Mouse (Mus musculus): ENCODE data around the gene Taf6l. TPM values are rescaled to one million over a fixed set of nuclear protein-coding genes. Genes with fewer than 3 reads are reported as not detected.

Gene Taf6l
- total and polyA plus RNA-seq, 3 experiments, result 20.4 to 25.7 (median 25.5) TPM

DNA sequence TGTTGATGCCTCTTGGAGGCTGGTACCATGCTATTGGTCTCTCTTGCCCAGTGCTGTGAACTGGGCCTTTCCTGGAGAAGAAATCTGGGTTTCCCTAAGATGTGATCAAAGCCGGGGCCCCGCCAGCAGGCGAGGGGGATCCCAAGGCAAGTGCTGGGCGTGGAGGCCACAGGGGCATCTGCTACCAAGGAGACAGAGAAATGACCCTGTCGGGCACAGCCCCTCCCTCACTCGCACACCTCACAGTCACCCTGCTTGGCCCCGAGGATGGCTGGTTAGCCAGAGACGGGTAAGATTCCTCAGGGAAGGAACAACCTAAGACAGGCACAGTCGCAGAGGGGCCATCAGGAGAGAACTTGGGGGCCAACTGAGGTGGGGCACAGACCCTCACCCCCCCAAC, 20.7 kb downstream of the Taf6l start:
- in situ Hi-C loops (cut with MboI; ENCODE audit: low pct_ligation_motif_present, low pct_unique_long_range_greater_than_20kb, low sequenced_read_pairs), result no loop called here

DNA sequence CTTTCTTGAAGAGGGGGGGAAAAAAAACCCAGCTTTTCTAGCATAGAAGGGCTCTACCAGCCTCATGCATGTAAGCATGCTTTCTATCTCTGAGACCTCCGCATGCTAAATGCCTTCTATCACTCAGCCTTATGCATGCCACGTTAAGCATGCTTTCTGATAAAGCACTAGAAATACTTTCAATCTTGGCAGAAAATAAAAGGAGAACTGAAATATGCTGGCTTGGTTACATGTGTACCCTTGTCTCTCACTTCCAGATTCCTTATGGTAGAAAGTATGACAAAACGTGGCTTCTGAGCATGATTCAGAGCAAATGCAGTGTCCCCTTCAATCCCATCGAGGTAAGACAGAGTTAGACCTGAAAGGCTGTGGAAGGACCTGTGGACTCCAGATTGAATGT, 22.9 kb downstream of the Taf6l start:
- Histone ChIP-seq H3K27ac (ENCODE audit: insufficient read depth, low read depth) (no peak overlapping the region), H3K4me2 (ENCODE audit: insufficient read depth, low read depth, poor library complexity, severe bottlenecking) (no peak overlapping the region), H3K27me3 (replicated peaks) (no peaks in the 10 kb centered on the region), H3K79me2 (replicated peaks; ENCODE audit: control insufficient read depth, extremely low read depth, insufficient read depth, poor library complexity, severe bottlenecking) (peaks cover 48% of the 10 kb centered on the region), H3K4me3 (replicated peaks in 1 of 3; ENCODE audit: low read depth in 2 of 3, low read length in 2 of 3, poor library complexity in 1 of 3) (no peak overlapping the region), H3K4me1 (ENCODE audit: control insufficient read depth in 1 of 2, insufficient read depth in 2 of 2) (peaks cover 4 to 32% of the 10 kb centered on the region in 2 experiments; a peak in 3 of 4 replicates), H3K36me3 (replicated peaks in 1 of 2; ENCODE audit: control insufficient read depth in 1 of 2, insufficient read depth in 1 of 2, low read length in 1 of 2) (peaks cover 64 to 70% of the 10 kb centered on the region in 2 experiments), H3K9ac (ENCODE audit: insufficient read depth, low read depth) (no peak overlapping the region), H3K9me3 (replicated peaks; ENCODE audit: low read length) (peaks cover 11% of the 10 kb centered on the region)
- dilution Hi-C loops (cut with MboI; ENCODE audit: extremely low pct_ligation_motif_present, extremely low pct_unique_long_range_greater_than_20kb, low sequenced_read_pairs) (no loop called here), in situ Hi-C loops (cut with MboI; ENCODE audit: low pct_ligation_motif_present, low pct_unique_long_range_greater_than_20kb, low sequenced_read_pairs) (no loop called here)
- DNase-seq (ENCODE audit: extremely low read depth), result no peak
- no peak for TF ChIP-seq USF1 (IDR thresholded peaks at IDR 0.05; ENCODE audit: low read depth, low read length)
- peak; percentile 73 for TF ChIP-seq MYC (IDR thresholded peaks at IDR 0.05; ENCODE audit: low read depth, low read length)
- no peak for TF ChIP-seq PAX5 (IDR thresholded peaks at IDR 0.05; ENCODE audit: low read length)
- no peak for TF ChIP-seq ELF1 (IDR thresholded peaks at IDR 0.05; ENCODE audit: low read depth, low read length)
- TF ChIP-seq MAFK (IDR thresholded peaks at IDR 0.05; ENCODE audit: insufficient replicate concordance, low read length), result no peak
- TF ChIP-seq TCF12 (IDR thresholded peaks at IDR 0.05; ENCODE audit: low read depth, low read length), result no peak
- no peak for TF ChIP-seq MAZ (IDR thresholded peaks at IDR 0.05; ENCODE audit: low read depth, low read length)
- no peak for TF ChIP-seq ZNF384 (IDR thresholded peaks at IDR 0.05; ENCODE audit: low read depth, low read length)
- TF ChIP-seq POLR2AphosphoS2 (IDR thresholded peaks at IDR 0.05; ENCODE audit: low read depth, low read length), result no peak
- TF ChIP-seq HCFC1 (IDR thresholded peaks at IDR 0.05; ENCODE audit: low read depth, low read length), result no peak
- no peak for TF ChIP-seq UBTF (IDR thresholded peaks at IDR 0.05; ENCODE audit: low read depth, low read length)
- 0 out of 2 replicates have a peak, but pooled peaks have one; percentile 34 for TF ChIP-seq MAX (IDR thresholded peaks at IDR 0.05; ENCODE audit: low read length)
- TF ChIP-seq EP300 (IDR thresholded peaks at IDR 0.05; ENCODE audit: low read length), result peak; percentile 50; the same call in 1 of the 2 replicates

More for the DNA sequence above, 20.7 kb downstream of the Taf6l start:
- peaks cover 27% of the 10 kb centered on the region for H3K79me2 ChIP-seq (replicated peaks; ENCODE audit: control insufficient read depth, extremely low read depth, insufficient read depth, poor library complexity, severe bottlenecking)
- no peak for TF ChIP-seq ZC3H11A (IDR thresholded peaks at IDR 0.05; ENCODE audit: low read depth, low read length)
- no peak for TF ChIP-seq RAD21 (IDR thresholded peaks at IDR 0.05; ENCODE audit: low read depth, low read length)
- TF ChIP-seq USF1 (IDR thresholded peaks at IDR 0.05; ENCODE audit: low read depth, low read length), result no peak
- no peak for TF ChIP-seq MAFK (IDR thresholded peaks at IDR 0.05; ENCODE audit: insufficient replicate concordance, low read length)
- no peak for TF ChIP-seq ETS1 (conservative IDR thresholded peaks at IDR 0.05; ENCODE audit: low read depth, low read length)
- no peak for TF ChIP-seq USF2 (conservative IDR thresholded peaks at IDR 0.05; ENCODE audit: low read depth, low read length)
- no peak for TF ChIP-seq TCF12 (IDR thresholded peaks at IDR 0.05; ENCODE audit: low read depth, low read length)
- no peak for TF ChIP-seq CTCF (conservative IDR thresholded peaks at IDR 0.05 in 1 of 2, IDR thresholded peaks at IDR 0.05 in 1 of 2; ENCODE audit: low read depth in 2 of 2, low read length in 2 of 2)
- TF ChIP-seq JUN (IDR thresholded peaks at IDR 0.05; ENCODE audit: insufficient read depth, low read depth, low read length), result no peak
- TF ChIP-seq ZMIZ1 (IDR thresholded peaks at IDR 0.05; ENCODE audit: low read depth, low read length), result no peak
- no peak for TF ChIP-seq PAX5 (IDR thresholded peaks at IDR 0.05; ENCODE audit: low read length)
- TF ChIP-seq ZNF384 (IDR thresholded peaks at IDR 0.05; ENCODE audit: low read depth, low read length), result no peak
- no peak for TF ChIP-seq SIN3A (IDR thresholded peaks at IDR 0.05; ENCODE audit: low read length)
- TF ChIP-seq POLR2A (IDR thresholded peaks at IDR 0.05; ENCODE audit: low read depth, low read length), result no peak
- TF ChIP-seq NELFE (IDR thresholded peaks at IDR 0.05; ENCODE audit: low read depth, low read length), result no peak
- TF ChIP-seq BHLHE40 (IDR thresholded peaks at IDR 0.05; ENCODE audit: low read depth, low read length), result no peak
- no peak for TF ChIP-seq MAX (IDR thresholded peaks at IDR 0.05; ENCODE audit: low read length)
- TF ChIP-seq HCFC1 (IDR thresholded peaks at IDR 0.05; ENCODE audit: low read depth, low read length), result no peak
- no peak for TF ChIP-seq ZKSCAN1 (IDR thresholded peaks at IDR 0.05; ENCODE audit: borderline replicate concordance, low read depth, low read length)
- H3K9me3 ChIP-seq (replicated peaks; ENCODE audit: low read length), result peaks cover 11% of the 10 kb centered on the region
- no peak overlapping the region for H3K4me3 ChIP-seq (replicated peaks in 1 of 3; ENCODE audit: low read depth in 2 of 3, low read length in 2 of 3, poor library complexity in 1 of 3)
- no peak overlapping the region for H3K9ac ChIP-seq (ENCODE audit: insufficient read depth, low read depth)
- H3K27ac ChIP-seq (ENCODE audit: insufficient read depth, low read depth), result no peak overlapping the region
- no peaks in the 10 kb centered on the region for H3K27me3 ChIP-seq (replicated peaks)
- H3K4me1 ChIP-seq (ENCODE audit: control insufficient read depth in 1 of 2, insufficient read depth in 2 of 2), result peaks cover 4 to 33% of the 10 kb centered on the region in 2 experiments; a peak in 3 of 4 replicates
- dilution Hi-C loops (cut with MboI; ENCODE audit: extremely low pct_ligation_motif_present, extremely low pct_unique_long_range_greater_than_20kb, low sequenced_read_pairs), result no loop called here
- H3K36me3 ChIP-seq (replicated peaks in 1 of 2; ENCODE audit: control insufficient read depth in 1 of 2, insufficient read depth in 1 of 2, low read length in 1 of 2), result peaks cover 75 to 92% of the 10 kb centered on the region in 2 experiments
- DNase-seq (ENCODE audit: extremely low read depth), result no peak
- no peak overlapping the region for H3K4me2 ChIP-seq (ENCODE audit: insufficient read depth, low read depth, poor library complexity, severe bottlenecking)

Data from CH12.LX (cell line).